26 mouse cellular contexts compared by ENCODE assay signal in the genomic region with DNA sequence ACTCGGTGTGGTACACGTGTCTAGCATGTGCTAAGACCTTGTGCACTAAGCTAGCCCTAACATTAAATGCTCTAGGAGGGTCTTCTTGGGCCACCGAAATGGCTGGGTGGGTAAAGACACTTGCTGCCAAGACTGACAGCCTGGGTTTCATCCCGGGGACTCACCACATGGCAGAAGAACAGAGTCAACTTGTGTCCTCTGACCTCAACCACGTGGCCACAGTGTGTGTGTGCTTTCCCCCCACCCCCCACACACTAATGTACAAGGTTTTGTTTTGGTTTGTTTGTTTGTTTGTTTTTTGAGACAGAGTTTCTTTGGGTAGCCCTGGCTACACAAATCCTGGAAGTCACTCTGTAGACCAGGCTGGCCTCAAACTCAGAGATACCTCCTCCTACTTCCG. TPM values are rescaled to one million over a fixed set of nuclear protein-coding genes. Genes with fewer than 3 reads are reported as not detected.
A peak's percentile ranks its signal among the peaks of the same experiment; 100 is the strongest.
DNase-seq lines count a peak whose midpoint lies in the region; ATAC-seq and TF ChIP-seq lines count a peak whose summit lies in the region.
"Had no signal": no experiment of that assay in that cellular context is flagged by ENCODE, and none has a peak within 500 bp of the region (broad histone marks: within the 10 kb centered on the region; RNA-seq: fewer than 3 reads in every experiment).

No protein-coding gene starts in this region.

- H3K4me2 ChIP-seq in liver, embryonic 12.5 days: no peak overlapping the region
- H3K4me2 ChIP-seq in liver, postnatal 0 days (ENCODE audit: low read depth, low read length): no peak overlapping the region
- H3K4me2 ChIP-seq: embryonic facial prominence, embryonic 12.5 days; embryonic facial prominence, embryonic 15.5 days; heart, embryonic 13.5 days; hindbrain, embryonic 14.5 days had no signal

- H3K9ac ChIP-seq in liver, embryonic 12.5 days: no peak overlapping the region
- H3K9ac ChIP-seq in liver, postnatal 0 days (replicated peaks): no peak overlapping the region
- H3K9ac ChIP-seq: embryonic facial prominence, embryonic 12.5 days; embryonic facial prominence, embryonic 15.5 days; heart, embryonic 13.5 days; hindbrain, embryonic 14.5 days had no signal

- no peaks in the 10 kb centered on the region for H3K9me3 ChIP-seq in liver, embryonic 12.5 days (replicated peaks)
- H3K9me3 ChIP-seq in liver, postnatal 0 days (ENCODE audit: low read length): no peaks in the 10 kb centered on the region
- H3K9me3 ChIP-seq in E14TG2a.4 (ENCODE audit: low read length): no peaks in the 10 kb centered on the region
- no peaks in the 10 kb centered on the region for H3K9me3 ChIP-seq in limb, embryonic 10.5 days (replicated peaks)
- H3K9me3 ChIP-seq: embryonic facial prominence, embryonic 12.5 days; embryonic facial prominence, embryonic 15.5 days; heart, embryonic 10.5 days; heart, embryonic 13.5 days had no signal

- TF ChIP-seq EP300 in liver, postnatal 0 days (IDR thresholded peaks at IDR 0.05; ENCODE audit: low read depth): no peak

- DNase-seq in liver, postnatal 0 days: no peak
- DNase-seq in spleen, adult 2 months (ENCODE audit: low read depth in 1 of 2, low spot score in 2 of 2): no peak
- DNase-seq in spleen, postnatal 4 days (ENCODE audit: low spot score in 2 of 2): no peak
- peak; percentile 61 for DNase-seq in induced T-regulatory cell, adult 2 months (ENCODE audit: low read depth)
- DNase-seq in thymus, postnatal 36 days: no peak
- no peak for DNase-seq in limb, embryonic 10.5 days (ENCODE audit: low spot score)
- DNase-seq: adrenal gland, postnatal 10 days; adrenal gland, postnatal 36 days; cerebellum, adult 18-20 months; cerebellum, adult 9-10 months; cerebellum, postnatal 14 days; gastrocnemius, postnatal 10 days; gastrocnemius, postnatal 36 days; heart, adult 2 months; heart, postnatal 14 days; heart, postnatal 4 days had no signal

- H3K27ac ChIP-seq in liver, embryonic 12.5 days: peak overlapping the region; percentile 20; the same call in 1 of the 2 replicates
- H3K27ac ChIP-seq in liver, postnatal 0 days (ENCODE audit: low read depth): no peak overlapping the region
- H3K27ac ChIP-seq in spleen, adult 2 months (ENCODE audit: insufficient read depth, low read length): peak overlapping the region; percentile 15; the same call in 1 of the 2 replicates
- no peak overlapping the region for H3K27ac ChIP-seq in limb, embryonic 10.5 days
- H3K27ac ChIP-seq: embryonic facial prominence, embryonic 12.5 days; embryonic facial prominence, embryonic 15.5 days; heart, adult 2 months; heart, embryonic 10.5 days; heart, embryonic 13.5 days; hindbrain, embryonic 14.5 days; hindbrain, postnatal 0 days had no signal

- ATAC-seq in liver, embryonic 12.5 days: no peak
- ATAC-seq in liver, postnatal 0 days: no peak
- ATAC-seq: forebrain, embryonic 14.5 days; hindbrain, postnatal 0 days; Patski had no signal

- no peak for TF ChIP-seq CTCF in liver, postnatal 0 days (IDR thresholded peaks at IDR 0.05; ENCODE audit: low read depth)
- TF ChIP-seq CTCF in spleen, adult 2 months (IDR thresholded peaks at IDR 0.05; ENCODE audit: extremely low read depth, insufficient read depth, insufficient read length, insufficient replicate concordance): no peak
- TF ChIP-seq CTCF in E14TG2a.4 (conservative IDR thresholded peaks at IDR 0.05; ENCODE audit: low read length): no peak

- WGBS in liver, embryonic 12.5 days (ENCODE audit: insufficient replicate concordance): 60% methylated on average over 6 of the region's 6 CpGs
- 65% methylated on average over 6 of the region's 6 CpGs for WGBS in liver, postnatal 0 days (ENCODE audit: insufficient replicate concordance)
- 64% methylated on average over 6 of the region's 6 CpGs for WGBS in spleen, adult 2 months
- WGBS in limb, embryonic 10.5 days: 93% methylated on average over 6 of the region's 6 CpGs

- H3K4me1 ChIP-seq in liver, embryonic 12.5 days: peaks cover 91% of the 10 kb centered on the region
- peaks cover 34% of the 10 kb centered on the region for H3K4me1 ChIP-seq in liver, postnatal 0 days (ENCODE audit: insufficient read depth)
- peaks cover 30% of the 10 kb centered on the region for H3K4me1 ChIP-seq in spleen, adult 2 months (ENCODE audit: control insufficient read depth, insufficient read depth, insufficient read length)
- peaks cover 95% of the 10 kb centered on the region for H3K4me1 ChIP-seq in E14TG2a.4 (replicated peaks; ENCODE audit: low read depth, low read length)
- H3K4me1 ChIP-seq in limb, embryonic 10.5 days: peaks cover 44% of the 10 kb centered on the region

- TF ChIP-seq POLR2A in spleen, adult 2 months (IDR thresholded peaks at IDR 0.05; ENCODE audit: low read depth, low read length): no peak

- H3K36me3 ChIP-seq in liver, embryonic 12.5 days: peaks cover 20% of the 10 kb centered on the region
- H3K36me3 ChIP-seq in liver, postnatal 0 days (replicated peaks; ENCODE audit: insufficient read depth, low read length): no peaks in the 10 kb centered on the region
- H3K36me3 ChIP-seq in spleen, adult 2 months (ENCODE audit: control insufficient read depth, insufficient read depth, low read length): no peaks in the 10 kb centered on the region
- peaks cover 89% of the 10 kb centered on the region for H3K36me3 ChIP-seq in E14TG2a.4 (ENCODE audit: insufficient read depth, low read length)
- no peaks in the 10 kb centered on the region for H3K36me3 ChIP-seq in limb, embryonic 10.5 days
- H3K36me3 ChIP-seq: embryonic facial prominence, embryonic 12.5 days; embryonic facial prominence, embryonic 15.5 days; heart, embryonic 10.5 days; heart, embryonic 13.5 days had no signal

- no peaks in the 10 kb centered on the region for H3K27me3 ChIP-seq in liver, embryonic 12.5 days (replicated peaks)
- H3K27me3 ChIP-seq in liver, postnatal 0 days (ENCODE audit: insufficient read depth, low read length): no peaks in the 10 kb centered on the region
- no peaks in the 10 kb centered on the region for H3K27me3 ChIP-seq in spleen, adult 2 months (ENCODE audit: control insufficient read depth, insufficient read depth, low read length)
- H3K27me3 ChIP-seq in E14TG2a.4 (ENCODE audit: insufficient read depth, low read length): no peaks in the 10 kb centered on the region
- no peaks in the 10 kb centered on the region for H3K27me3 ChIP-seq in limb, embryonic 10.5 days (ENCODE audit: low read depth, poor library complexity, severe bottlenecking)
- H3K27me3 ChIP-seq: embryonic facial prominence, embryonic 12.5 days; embryonic facial prominence, embryonic 15.5 days; heart, embryonic 13.5 days; Patski had no signal

- no peak overlapping the region for H3K4me3 ChIP-seq in liver, embryonic 12.5 days
- H3K4me3 ChIP-seq in liver, postnatal 0 days (ENCODE audit: low read depth, low read length): no peak overlapping the region
- H3K4me3 ChIP-seq in spleen, adult 2 months (ENCODE audit: extremely low read depth, insufficient read depth, insufficient read length): no peak overlapping the region
- H3K4me3 ChIP-seq in E14TG2a.4 (replicated peaks; ENCODE audit: low read length): peak overlapping the region; percentile 33
- no peak overlapping the region for H3K4me3 ChIP-seq in limb, embryonic 10.5 days
- H3K4me3 ChIP-seq: embryonic facial prominence, embryonic 12.5 days; embryonic facial prominence, embryonic 15.5 days; heart, adult 2 months; heart, embryonic 10.5 days; heart, embryonic 13.5 days had no signal

RNA-seq across cellular contexts. Expression of gene Kcnk5, which starts 6.9 kb away (rescaled TPM):
- 8.6 and 8.9 TPM in 2 replicates for polyA plus RNA-seq in liver, embryonic 12.5 days (2016; fragmentation: Nextera tagmentation; extraction: Ambion mirVana)
- polyA plus RNA-seq in liver, postnatal 0 days (2015; fragmentation: Nextera tagmentation; extraction: Ambion mirVana): 4.5 and 5.1 TPM in 2 replicates
- polyA plus RNA-seq in spleen, adult 2 months (2012; rRNA removed): 7.4 and 7.8 TPM in 2 replicates
- 7.3 and 8.9 TPM in 2 replicates for polyA plus RNA-seq in limb, embryonic 10.5 days (2016; fragmentation: Nextera tagmentation; extraction: Ambion mirVana)

RNA-seq across cellular contexts. Expression of gene Saysd1, which starts 36.4 kb away (rescaled TPM):
- 4.5 and 4.8 TPM in 2 replicates for polyA plus RNA-seq in liver, embryonic 12.5 days (2016; fragmentation: Nextera tagmentation; extraction: Ambion mirVana)
- polyA plus RNA-seq in liver, postnatal 0 days (2015; fragmentation: Nextera tagmentation; extraction: Ambion mirVana): 9.6 and 11.0 TPM in 2 replicates
- 6.1 and 6.8 TPM in 2 replicates for polyA plus RNA-seq in spleen, adult 2 months (2012; rRNA removed)
- polyA plus RNA-seq in limb, embryonic 10.5 days (2016; fragmentation: Nextera tagmentation; extraction: Ambion mirVana): 11.5 and 12.3 TPM in 2 replicates

Comparison
In these comparisons a context has a peak if more than half of its experiments do, and no peak if none do; other contexts are left out.
1. H3K27ac ChIP-seq: peak in liver, embryonic 12.5 days (single experiment) and spleen, adult 2 months (single experiment); none in liver, postnatal 0 days (single experiment) and limb, embryonic 10.5 days (single experiment).